Mouse (Mus musculus) cerebral cortex, adult 2 months (tissue): ENCODE data around the gene Dazap2.

Experiments
- WGBS: fragments of 180-500 bp; shearing (Covaris S2); methylation state at CpG from one replicate; pipeline ENCODE4 v1.1.7; 2018; 5-methylcytosine and 5-hydroxymethylcytosine counted together

Dazap2 gene

DNA sequence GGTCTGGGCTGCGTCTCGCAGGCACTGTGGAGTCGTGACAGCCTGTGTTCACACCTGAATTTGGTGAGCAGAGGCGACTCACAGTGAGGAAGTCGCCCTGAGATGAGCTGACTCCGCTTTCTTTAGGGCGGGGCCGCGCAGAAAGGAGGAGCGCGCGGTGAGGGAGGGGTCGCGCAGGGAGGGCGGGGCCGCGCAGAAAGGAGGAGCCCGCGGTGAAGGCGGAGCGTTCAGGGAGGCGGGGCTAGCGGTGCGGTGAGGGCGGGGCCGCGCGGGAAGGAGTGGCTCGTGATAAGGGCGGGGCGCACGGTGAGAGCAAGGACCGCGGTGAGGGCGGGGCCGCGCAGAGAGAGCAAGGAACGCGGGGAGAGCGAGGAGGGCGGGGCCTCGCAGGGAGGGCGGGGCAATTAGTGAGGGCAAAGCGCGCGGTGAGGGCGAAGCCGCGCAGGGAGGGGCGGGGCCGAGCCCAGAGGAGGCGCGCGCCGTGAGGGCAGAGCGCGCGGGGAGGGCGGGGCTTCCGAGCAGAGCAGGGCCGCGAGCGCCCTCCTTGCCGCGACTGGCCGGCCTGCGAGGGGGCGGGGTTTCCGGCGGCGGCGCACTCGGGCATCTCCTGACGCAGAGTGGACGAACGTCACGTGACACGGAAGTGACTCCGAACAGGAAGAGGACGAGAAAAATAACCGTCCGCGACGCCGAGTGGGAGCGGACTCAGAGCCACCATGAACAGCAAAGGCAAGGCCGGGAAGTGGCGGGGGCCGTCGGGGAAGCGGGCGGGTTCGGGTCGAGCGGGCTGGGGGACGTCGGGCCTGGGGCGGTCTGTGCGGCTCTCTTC, at the start of gene Dazap2:
Dazap2 (plus strand) TSS at position 354 of the 829 bp plus-strand sequence.
- under 1% methylated on average over 96 of the region's 99 CpGs for WGBS

DNA sequence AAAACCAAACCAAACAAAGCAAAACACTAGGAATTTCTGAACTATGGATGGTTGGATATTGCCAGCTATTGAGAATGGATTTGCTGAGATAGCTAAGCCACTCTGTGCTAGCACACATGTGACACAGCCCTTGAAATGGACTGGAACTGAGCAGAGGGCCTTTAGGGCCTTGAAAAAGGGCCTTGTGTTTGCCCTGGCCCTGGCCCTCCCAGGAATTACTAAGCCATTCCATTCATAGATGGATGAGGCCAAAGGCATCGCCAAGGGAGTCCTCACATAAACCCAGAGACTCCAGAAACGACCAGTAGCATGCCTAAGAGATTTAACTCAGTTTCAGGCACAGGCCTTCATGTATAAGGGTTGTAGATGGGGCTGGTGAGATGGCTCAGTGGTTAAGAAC, 48.6 kb upstream of the Dazap2 start:
- 57% methylated on average over 2 of the region's 2 CpGs for WGBS

DNA sequence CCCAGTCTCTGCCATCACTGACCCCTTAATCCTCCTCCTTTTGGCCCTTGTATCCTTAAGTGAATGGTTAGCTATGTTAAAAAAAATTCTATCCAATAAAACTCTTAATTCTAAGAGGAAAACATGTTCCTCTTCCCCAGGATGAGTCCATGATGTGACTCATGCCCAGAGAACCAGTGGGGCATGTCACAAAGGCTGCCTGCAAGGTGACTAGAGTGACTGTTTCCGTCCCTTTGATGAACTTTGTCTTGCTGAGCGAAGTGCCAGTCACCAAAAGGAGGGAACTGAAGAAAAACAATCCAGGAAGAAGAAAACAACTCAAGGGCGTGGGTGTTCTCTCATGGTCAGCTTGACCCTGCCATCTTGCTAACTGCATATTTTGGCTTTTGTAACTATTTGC, 45.9 kb upstream of the Dazap2 start:
- WGBS, result 80% methylated on average over 3 of the region's 3 CpGs

DNA sequence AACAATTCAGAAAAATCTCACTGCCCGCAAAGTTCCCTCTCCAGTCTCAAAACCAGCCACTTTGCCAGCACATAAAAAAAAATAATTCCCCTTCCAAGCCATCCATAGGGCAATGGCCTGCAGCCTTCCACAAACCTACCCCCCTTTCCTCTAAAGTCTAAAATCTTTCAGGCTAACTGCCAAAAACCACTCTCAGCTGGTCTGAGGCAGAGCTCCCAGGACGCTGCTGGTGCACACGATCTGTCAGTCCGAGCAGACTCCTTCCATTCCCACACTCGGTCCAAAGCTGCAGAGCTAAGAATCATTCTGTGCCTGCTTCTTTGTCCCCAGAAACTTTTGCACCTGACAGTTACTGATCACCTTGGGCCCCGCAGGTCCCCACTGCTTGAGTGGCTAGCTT, 41.2 kb upstream of the Dazap2 start:
- 58% methylated on average over 6 of the region's 6 CpGs for WGBS

DNA sequence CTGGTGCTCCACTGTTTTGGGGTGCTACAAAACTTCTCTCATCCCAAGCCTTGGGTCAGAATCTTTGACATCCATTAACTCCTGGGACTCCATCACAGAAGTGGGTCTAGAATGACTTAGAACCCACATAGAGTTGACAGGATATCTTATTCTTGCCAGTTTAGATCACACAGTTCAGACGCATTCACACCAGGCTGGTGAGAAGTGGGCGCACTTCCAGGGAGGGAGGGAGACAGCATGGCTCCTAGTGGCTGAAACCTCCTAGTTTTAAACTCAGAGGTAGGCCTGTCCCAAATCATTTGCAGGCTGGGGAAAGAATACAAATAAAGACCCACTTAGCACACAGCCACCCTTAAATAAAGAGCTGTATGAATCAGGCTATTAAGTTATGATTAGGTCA, 40.8 kb upstream of the Dazap2 start:
- 52% methylated on average over 2 of the region's 2 CpGs for WGBS

DNA sequence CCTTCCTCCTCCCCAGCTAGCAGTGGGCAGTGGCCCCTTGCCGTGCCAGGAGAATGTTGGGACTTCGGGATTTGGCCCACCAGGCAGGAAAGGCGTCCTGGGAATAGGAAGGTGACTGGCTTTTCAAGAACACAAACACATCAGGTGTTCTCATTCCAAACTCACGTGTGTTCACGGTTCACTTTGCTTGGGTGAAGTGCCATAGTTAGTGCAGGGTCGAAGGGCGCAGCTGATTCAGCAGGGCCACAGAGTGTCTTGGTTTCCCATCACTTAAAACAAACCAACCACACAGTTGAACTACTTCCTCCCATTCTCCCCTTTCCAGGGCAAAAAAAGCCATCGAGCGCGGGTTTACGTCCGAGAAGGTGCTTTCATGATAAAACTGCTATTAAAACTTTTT, 39.8 kb upstream of the Dazap2 start:
- 78% methylated on average over 12 of the region's 12 CpGs for WGBS

DNA sequence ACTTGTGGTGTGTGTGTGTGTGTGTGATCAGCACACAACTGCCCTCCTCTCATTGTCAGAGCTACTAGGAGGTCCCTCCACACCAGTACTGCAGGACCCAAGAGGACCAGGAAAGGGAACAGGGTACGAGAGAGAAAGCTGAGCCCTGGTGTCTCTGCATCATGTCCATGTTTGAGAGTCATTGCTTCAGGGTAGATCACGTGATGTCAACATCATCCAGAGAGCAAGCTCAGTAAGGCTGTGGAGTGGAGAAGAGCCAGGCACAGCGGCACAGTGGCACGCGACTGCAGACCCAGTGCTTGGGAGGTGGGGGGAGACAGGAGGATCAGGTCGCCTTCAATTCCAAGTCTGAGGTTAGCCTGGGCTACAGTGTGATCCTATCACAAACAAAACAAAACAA, 38.8 kb upstream of the Dazap2 start:
- 92% methylated on average over 6 of the region's 6 CpGs for WGBS

DNA sequence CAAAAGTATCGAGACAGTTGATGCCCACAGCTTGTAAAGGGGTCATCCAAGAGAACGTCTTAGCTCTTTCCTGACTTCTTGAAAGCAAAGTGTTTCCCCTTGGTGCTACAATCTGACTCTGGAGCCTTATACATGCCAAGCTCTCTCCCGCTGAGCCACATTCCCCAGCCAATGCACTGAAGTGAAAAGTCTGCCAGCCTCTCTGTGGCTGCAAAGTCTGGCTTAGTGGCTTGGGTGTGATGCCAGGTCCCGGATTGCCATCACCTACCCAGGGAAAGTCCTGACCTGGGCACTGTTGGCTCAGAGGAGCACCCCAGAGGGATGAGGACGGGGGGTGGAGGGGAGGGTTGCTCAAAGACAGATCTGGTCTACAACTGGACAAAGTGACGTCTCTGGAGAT, 38.3 kb upstream of the Dazap2 start:
- WGBS, result 82% methylated on average over 6 of the region's 6 CpGs

DNA sequence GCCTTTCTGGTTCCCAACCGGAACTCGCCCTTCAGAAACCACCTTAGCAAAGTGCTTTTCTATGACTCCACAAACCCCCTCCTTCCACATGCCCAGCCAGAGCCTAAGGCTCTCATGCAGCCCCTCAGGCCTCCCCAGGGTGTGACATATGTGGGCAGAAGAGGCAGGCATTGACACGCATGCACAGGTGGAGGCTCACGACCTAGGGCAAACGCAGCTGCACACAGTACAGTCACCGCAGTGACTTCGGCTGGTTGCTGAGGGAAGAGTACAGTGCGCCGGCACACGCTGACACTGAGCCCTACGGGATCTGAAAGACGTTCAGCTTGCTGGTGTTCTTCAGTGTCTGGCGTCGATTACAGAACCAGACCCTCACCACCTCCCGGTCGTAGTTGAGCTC, 37.2 kb upstream of the Dazap2 start:
- 91% methylated on average over 16 of the region's 16 CpGs for WGBS

DNA sequence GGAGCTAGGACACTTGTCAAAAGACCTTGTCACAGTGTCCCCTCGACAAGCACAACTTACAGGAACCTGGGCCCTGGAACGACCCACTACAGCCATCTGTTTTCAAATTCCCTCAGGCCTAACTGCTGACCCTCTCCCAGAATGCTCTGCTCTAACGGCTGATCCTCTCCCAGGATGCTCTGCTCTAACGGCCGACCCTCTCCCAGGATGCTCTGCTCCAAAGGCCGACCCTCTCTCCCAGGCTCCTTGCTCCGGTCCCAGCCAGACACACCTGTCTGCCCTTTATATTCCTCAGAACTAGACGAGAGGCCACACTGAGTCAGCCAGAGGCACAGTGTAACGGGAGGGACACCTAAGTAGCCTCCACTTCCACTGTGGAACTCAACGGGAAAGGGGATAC, 35.0 kb upstream of the Dazap2 start:
- 95% methylated on average over 10 of the region's 10 CpGs for WGBS

DNA sequence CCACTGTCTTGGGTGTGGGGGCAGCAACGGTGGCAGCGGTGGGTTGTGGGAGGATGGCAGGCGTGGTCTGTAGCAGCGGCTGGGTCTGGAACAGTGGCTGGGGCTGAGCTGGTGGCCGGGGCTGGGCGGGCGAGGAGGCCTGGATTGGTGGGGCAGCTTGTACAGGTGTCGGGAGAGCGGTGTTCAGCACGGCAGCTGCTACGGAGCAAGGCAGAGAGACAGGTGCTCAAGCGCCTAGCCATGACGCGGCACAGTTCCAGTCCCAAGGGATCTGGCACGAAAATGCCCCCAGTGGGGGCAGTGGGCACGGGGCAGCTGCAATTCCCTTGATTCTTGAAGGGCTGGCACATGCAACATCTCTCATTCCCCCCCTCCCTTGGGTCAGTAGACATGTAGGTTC, 29.2 kb upstream of the Dazap2 start:
- 94% methylated on average over 16 of the region's 16 CpGs for WGBS

DNA sequence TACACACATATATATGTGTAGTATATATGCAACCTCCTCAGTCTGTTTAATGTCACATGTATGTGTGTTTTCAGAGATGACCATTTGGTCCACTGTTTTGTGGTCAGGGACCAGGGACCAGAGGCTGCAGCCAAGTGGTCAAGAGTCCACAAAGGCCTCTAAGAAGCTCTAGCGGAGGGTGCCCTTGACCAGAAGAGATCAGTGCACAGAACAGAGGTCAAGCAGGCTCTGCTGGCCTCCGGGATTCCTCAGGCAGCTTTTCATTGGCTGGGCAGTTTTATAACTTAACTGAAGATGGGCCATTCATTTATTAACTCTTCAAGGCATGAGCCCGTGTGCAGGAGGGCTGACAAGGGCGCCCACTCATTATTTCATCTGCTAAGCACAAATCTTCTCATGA, 28.0 kb upstream of the Dazap2 start:
- WGBS, result 91% methylated on average over 4 of the region's 4 CpGs

DNA sequence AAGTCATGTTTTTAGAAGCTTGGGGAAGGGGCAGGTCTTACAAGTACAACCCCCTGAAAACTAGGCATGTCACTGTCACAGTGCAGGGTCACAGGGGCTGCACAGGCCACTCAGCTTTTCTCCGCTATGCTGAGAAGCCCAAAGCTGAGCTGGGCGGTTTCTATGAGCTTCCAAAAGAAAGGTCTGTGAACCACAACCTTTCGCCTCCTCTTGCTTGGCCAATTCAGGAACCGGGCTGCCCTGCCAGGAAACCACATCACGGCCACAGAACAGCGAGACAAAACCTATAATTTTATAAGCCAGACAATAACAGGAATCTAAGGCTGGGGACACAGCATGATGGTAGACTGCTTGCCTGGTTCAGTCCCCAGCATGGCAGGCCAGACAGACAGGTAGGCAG, 26.9 kb upstream of the Dazap2 start:
- WGBS, result 89% methylated on average over 6 of the region's 6 CpGs

DNA sequence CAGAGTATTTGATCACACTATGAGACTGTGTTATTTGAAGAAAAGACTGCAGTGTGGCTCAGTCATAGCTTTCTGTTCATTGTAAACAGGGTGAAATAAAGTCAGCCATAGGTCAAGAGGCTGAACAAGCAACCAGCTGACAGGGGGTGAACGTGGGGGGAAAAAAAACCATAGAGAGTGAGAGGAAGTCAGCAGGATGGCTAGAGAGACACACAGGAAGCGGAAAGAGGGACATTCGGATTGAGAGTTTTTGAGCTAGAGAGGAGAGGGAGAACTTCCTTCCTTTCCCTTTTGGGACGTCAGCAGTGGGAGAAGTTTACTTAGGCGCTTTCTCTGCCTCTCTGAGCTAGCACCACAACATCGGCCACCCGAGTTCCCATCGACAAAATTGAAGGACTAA, 24.7 kb upstream of the Dazap2 start:
- WGBS, result 73% methylated on average over 8 of the region's 8 CpGs

DNA sequence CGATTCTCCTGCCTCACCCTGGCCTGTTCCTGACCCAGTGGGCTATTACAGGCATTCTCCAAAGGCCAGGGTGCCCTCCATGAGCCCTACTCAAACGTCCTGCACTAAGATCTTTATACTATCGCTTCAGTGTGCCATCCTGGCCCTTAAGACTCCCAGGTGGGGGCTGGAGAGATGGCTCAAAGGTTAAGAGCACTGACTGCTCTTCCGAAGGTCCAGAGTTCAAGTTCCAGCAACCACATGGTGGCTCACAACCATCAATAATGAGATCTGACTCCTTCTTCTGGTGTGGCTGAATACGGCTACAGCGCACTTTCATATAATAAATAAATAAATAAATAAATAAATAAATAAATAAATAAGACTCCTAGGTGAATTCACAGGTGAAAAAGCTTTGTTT, 22.3 kb upstream of the Dazap2 start:
- 86% methylated on average over 6 of the region's 6 CpGs for WGBS

DNA sequence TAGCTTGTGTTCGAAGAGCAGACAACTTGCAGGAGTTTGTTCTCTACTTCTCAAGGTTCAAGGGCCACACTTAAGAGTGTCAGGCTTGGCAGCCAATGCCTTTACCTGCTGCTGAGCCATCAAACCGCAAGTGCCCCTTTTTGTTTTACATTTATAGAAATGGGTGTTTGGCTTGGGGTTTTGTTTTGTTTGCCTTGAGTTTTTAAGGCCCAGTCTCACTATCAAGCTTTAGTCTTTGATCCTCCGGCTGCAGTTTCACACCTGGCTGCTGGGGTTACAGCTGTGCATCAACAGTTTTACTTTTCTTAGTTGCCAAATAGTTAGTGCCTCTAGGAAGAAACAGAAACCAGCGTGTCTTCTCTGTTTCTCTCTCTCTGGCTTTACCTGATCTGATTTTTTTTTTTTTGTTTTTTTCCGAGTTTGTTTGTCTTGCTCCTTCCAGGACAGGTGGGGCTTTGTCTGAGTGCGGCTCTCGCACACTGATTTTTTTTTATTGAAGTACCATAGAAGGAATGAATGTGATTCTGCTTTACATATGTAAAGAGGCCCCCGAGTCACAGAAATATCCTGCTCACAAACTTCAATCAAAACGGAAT, 16.8 kb upstream of the Dazap2 start:
- 42% methylated on average over 9 of the region's 9 CpGs for WGBS

DNA sequence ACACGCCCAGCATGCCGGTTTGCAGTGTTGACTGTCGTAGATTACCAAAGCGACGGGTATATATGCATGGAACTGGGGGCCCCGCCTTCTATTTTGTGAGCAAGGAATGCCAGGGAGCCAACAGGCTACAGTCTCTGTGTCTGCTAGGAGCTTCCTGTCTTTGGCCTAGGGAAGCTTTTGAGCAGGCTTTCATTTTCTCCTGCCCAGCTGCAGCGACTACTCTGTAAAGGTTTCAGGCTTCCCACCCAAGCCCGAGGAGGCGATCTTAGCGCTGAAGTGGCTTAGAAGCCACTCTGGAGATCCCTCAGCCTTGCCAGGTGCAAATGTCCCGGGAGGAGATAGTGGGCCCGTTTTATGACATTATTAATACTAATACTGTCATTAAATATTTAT, 16.3 kb upstream of the Dazap2 start:
- 3% methylated on average over 12 of the region's 12 CpGs for WGBS

DNA sequence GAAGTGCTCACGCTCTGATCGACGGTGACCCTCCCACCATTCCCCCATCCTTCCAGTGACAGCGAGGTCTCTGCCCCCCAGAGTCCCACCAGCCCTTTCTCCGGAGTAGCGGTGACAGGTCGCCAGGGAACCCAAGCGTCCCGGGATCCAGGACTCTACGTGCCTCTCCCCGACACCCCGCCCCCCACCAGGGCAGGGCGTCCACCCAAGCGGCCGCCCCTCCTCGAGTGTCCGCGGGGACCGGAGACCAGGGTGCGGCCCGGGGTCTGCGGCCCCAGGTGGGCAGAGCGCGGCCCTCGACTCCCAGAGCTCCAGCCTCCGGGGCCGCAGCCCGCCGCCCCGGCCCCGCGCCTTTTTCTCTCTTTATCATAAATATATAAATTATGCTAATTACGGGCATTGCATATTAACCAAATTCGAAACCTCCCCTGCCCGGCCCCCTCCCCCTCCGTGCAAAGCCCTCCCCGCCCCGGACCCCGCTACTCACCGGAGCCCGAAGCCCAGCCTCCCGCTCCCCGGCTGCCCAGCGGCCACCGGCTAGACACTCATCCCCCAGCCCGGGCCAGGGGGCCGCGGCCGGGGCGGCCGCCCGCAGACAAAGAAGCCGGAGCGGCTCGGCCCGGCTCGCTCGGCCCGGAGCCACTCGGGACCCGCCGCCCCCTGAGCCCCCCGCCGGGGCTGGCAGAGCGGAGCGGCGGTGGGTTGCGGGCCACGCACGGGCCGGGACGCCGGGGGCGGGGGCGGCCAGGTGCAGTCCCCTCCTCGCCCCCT, 15.7 kb upstream of the Dazap2 start, which contains the start of gene Pou6f1:
Pou6f1 (minus strand) TSS at position 709 of the 771 bp plus-strand sequence.
- under 1% methylated on average over 73 of the region's 76 CpGs for WGBS

DNA sequence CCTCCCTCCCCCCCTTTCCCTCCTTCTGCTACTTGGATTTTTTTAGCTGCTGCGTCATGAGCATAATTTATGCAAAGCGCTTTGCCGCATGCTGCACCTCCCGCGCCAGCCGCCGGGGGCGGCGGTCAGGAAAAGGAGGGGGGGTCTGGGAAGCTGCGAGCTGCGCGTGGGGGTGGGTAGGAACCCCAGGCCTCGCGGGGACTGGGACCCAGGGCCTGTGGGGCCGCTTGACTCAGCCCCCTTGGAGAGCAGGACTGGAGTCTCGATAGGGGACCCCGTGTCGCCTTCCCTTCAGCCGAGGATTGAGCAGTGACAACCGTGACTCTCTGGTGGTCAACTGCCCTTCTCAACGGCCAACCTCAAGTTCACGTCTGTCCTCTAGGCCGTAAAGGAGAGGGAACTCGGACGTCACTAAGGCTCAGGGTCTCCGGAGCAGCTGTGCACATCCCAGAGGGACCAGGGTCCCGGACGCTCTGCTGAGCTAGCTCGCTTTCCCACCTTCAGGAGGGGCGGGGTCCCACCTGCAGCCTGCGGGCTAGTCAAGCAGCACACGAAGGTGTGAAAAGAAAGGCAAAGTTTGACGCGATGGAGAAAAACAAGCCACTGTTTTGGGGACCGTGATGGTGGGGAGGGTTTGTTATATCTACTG, 15.0 kb upstream of the Dazap2 start:
- 4% methylated on average over 34 of the region's 35 CpGs for WGBS

DNA sequence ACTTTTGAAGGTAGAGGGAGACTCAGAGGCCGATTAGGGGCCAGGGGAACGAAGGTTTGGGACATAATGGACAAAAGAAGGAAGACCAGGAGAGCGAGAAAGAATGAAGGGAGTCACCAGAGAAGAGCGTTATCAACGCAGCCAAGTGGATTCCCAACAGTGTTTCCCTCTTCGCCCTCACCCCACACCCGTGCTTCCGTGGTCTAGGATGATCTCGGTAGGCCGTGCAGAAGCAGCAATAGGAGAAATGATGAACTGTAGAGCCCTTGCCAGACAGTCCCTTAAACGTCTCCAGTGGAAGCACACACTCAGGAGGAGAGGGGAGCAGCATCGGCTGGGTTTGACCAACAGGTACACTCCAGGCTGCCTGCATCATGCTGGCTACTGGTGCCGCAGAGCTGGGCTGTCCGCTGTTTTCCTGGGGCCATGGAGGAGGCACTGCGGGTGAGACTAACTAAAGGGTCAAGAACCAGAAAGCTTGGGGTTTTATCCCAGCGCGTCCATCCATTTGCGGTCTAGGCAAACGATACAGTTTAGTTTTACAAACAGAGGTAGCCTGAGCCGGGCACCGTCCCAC, 14.4 kb upstream of the Dazap2 start:
- WGBS, result 59% methylated on average over 21 of the region's 21 CpGs

DNA sequence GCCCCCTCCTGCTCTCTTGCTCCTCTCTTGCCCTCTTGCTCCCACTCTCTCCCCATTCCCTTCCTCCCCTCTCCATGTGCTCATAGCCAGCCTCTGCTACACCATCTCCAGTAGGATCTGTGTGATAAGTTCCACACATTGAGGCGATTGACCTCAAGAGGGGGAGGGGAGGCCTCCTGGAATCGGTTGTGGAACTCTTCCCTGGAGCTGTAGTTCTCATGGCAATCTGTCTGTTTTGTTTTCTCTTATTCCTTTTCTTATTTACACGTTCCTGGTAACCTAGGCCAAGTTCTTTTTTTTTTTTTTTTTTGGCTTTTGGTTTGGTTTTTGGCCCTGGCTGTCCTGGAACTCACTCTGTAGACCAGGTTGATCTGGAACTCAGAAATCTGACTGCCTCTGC, 13.5 kb upstream of the Dazap2 start:
- WGBS, result 45% methylated on average over 3 of the region's 3 CpGs

DNA sequence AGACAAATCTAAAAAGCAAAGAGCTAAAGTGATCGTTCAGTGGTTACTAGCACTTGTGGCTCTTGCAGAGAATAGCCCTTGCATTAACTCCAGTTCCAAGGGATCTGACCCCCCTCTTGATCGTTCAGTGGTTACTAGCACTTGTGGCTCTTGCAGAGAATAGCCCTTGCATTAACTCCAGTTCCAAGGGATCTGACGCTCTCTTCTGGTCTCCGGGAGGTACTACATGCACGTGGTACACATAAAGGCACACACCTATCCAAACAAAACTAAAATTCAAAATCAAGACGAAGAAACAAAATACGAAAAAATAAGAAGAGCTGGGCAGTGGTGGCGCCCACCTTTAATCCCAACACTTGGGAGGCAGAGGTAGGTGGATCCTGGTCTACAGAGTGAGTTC, 8.5 kb upstream of the Dazap2 start:
- WGBS, result 89% methylated on average over 8 of the region's 8 CpGs
